Mouse (Mus musculus) intestine, embryonic 16.5 days (tissue): ENCODE data around the gene Oaz1. TPM values are rescaled to one million over a fixed set of nuclear protein-coding genes. Genes with fewer than 3 reads are reported as not detected.
A peak's percentile ranks its signal among the peaks of the same experiment; 100 is the strongest.

Source experiments
- ATAC-seq: fragments of 200-750 bp; cut with Nextera tagmentation; 2 replicates; pipeline ENCODE4 v1.8.0; 2017; ENCODE audit warnings: moderate TSS enrichment, moderate library complexity
- H3K27ac ChIP-seq: fragments of 300-500 bp; sonication (generic); 2 replicates; pipeline ENCODE4 v1.5.1; 2014; ENCODE audit warnings: mild to moderate bottlenecking, low read length
- H3K27me3 ChIP-seq: fragments of 300-500 bp; sonication (generic); replicated peaks from 2 replicates; pipeline ENCODE4 v1.6.1; 2014; ENCODE audit warnings: low read length, control low read depth, mixed read lengths; ENCODE audit not compliant: control insufficient read depth, insufficient read depth
- H3K36me3 ChIP-seq: fragments of 300-500 bp; sonication (generic); 2 replicates; pipeline ENCODE4 v1.6.1; 2014; ENCODE audit warnings: low read length, control low read depth; ENCODE audit not compliant: control insufficient read depth, insufficient read depth
- H3K4me1 ChIP-seq: fragments of 300-500 bp; sonication (generic); 2 replicates; pipeline ENCODE4 v1.6.1; 2014; ENCODE audit warnings: low read length, control low read depth, mixed read lengths; ENCODE audit not compliant: control insufficient read depth, insufficient read depth
- H3K4me2 ChIP-seq: fragments of 300-500 bp; sonication (generic); 2 replicates; pipeline ENCODE4 v1.6.1; 2014; ENCODE audit warnings: low read depth, low read length, control low read depth
- H3K4me3 ChIP-seq: fragments of 300-500 bp; sonication (generic); 2 replicates; pipeline ENCODE4 v1.5.1; 2014; ENCODE audit warnings: mild to moderate bottlenecking, low read length
- H3K9ac ChIP-seq: fragments of 300-500 bp; sonication (generic); 2 replicates; pipeline ENCODE4 v1.6.1; 2014; ENCODE audit warnings: low read depth, low read length
- H3K9me3 ChIP-seq: fragments of 300-500 bp; sonication (generic); 2 replicates; pipeline ENCODE4 v1.6.1; 2016; ENCODE audit warnings: low read length, control low read depth; ENCODE audit not compliant: control insufficient read depth
- WGBS: fragments of 180-500 bp; shearing (Covaris S2); extraction: QIAGEN DNeasy Blood & Tissue Kit; methylation state at CpG from one replicate; pipeline ENCODE4 v1.1.7; 2014; 5-methylcytosine and 5-hydroxymethylcytosine counted together
- polyA plus RNA-seq: library from polyadenylated mRNA; unstranded; fragments of >200 nt; fragmentation: Nextera tagmentation; extraction: Ambion mirVana; gene quantifications from 2 replicates; pipeline ENCODE4 v1.2.1, GENCODE M21; 2015

The Oaz1 gene
- polyA plus RNA-seq, 1 experiment from 2014 or later: 1,714 TPM

DNA sequence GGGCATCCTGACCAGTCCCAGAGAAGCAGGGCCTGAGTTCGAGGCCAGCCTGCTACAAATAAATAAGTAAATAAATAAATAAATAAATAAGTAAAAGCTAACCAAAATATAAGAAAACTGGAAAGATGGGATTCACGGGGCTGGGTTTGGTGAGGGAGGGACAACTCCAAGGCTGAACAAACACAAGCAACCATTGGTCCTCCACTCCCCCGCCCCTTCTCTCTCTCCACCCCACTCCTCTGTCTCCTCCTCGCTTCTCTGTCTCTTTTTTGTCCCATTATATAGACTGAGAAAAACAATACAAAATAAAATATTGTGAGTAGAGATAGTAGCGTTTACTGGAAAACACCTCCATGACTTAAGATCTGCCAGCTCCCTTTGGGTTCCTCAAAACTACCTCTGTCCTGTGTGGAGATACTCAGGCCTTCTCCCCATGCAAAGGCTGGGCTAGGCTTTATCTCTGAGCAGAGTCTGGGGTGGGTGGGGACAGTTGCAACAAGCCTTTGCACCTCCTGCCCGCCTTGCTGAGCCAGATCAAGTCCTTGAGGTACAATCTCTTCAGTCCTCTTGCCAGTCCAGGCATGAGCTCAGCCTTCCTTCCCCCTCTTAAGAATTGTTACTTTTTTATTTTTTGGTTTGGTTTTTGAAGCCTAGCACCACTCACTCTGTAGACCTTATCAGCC, 7.7 kb upstream of the Oaz1 start:
- Histone ChIP-seq H3K36me3 (no peaks in the 10 kb centered on the region), H3K27ac (no peak overlapping the region), H3K27me3 (no peaks in the 10 kb centered on the region), H3K4me2 (no peak overlapping the region), H3K4me3 (no peak overlapping the region), H3K9ac (no peak overlapping the region), H3K4me1 (no peaks in the 10 kb centered on the region), H3K9me3 (no peaks in the 10 kb centered on the region)
- peak; percentile 85 for ATAC-seq
- 43% methylated on average over 6 of the region's 6 CpGs for WGBS

DNA sequence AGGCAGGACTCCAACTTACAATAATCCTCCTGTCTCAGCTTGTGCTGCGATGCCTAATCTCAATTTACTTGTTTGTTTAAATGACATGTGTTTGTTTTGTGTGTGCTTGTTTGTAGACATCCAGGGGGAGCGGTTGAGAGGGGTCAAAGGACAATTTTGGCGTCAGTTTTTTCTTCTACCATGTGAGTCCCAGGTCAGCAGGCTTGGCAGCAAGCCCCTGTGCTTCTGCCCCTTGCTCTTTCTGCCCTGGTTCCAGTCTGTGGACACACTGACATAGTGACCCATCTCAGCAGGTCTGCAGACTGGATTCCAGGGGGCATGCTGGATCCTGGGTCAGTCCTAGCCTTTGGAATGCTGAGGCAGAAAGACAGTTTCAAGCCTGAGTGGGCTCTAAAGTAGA, 7.0 kb upstream of the Oaz1 start:
- H3K9ac ChIP-seq: no peak overlapping the region
- no peak overlapping the region for H3K27ac ChIP-seq

DNA sequence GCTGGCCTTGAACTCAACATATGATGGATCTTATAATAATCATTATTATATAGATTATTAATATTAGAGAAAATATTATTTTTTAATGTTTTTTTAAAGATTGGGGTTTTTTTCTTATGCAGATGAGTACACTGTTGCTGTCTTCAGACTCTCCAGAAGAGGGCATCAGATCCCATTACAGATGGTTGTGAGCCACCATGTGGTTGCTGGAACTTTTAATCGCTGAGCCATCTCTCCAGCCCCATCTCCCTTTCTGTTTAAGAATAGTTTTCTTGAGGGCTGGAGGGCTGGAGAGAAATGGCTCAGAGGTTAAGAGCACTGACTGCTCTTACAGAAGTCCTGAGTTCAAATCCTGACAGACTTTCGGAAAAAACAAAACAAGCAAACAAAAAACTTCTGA, 4.5 kb upstream of the Oaz1 start:
- H3K9me3 ChIP-seq: no peaks in the 10 kb centered on the region
- no peak for ATAC-seq
- H3K4me3 ChIP-seq: no peak overlapping the region
- H3K36me3 ChIP-seq: no peaks in the 10 kb centered on the region
- no peak overlapping the region for H3K9ac ChIP-seq
- no peaks in the 10 kb centered on the region for H3K4me1 ChIP-seq
- H3K27ac ChIP-seq: no peak overlapping the region
- WGBS: 45% methylated on average over 2 of the region's 2 CpGs
- H3K27me3 ChIP-seq: no peaks in the 10 kb centered on the region
- H3K4me2 ChIP-seq: no peak overlapping the region

More for the DNA sequence above, 7.0 kb upstream of the Oaz1 start:
- ATAC-seq: no peak
- H3K27me3 ChIP-seq: no peaks in the 10 kb centered on the region
- H3K4me3 ChIP-seq: no peak overlapping the region
- no peaks in the 10 kb centered on the region for H3K4me1 ChIP-seq
- no peak overlapping the region for H3K4me2 ChIP-seq
- H3K9me3 ChIP-seq: no peaks in the 10 kb centered on the region
- H3K36me3 ChIP-seq: no peaks in the 10 kb centered on the region
- 27% methylated on average over 3 of the region's 3 CpGs for WGBS

DNA sequence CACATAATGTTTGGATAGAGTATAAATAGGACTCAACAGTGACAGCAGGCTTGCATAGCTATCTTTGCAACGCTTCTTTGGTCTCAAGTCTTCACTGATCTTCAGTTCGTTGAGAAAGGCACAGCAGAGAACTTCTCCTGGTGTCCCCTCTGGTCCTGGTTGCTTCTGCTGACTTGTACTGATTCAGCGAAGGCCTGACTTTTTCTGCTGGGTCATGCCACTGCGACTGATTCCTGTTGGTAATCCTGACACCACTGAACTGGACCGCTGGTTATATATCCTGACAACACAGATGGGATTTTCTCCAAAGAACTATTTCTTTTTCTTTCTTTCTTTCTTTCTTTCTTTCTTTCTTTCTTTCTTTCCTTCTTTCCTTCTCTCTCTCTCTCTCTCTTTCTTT, 3.9 kb upstream of the Oaz1 start:
- Histone ChIP-seq H3K4me2 (no peak overlapping the region), H3K27me3 (no peaks in the 10 kb centered on the region), H3K9ac (no peak overlapping the region), H3K27ac (no peak overlapping the region), H3K9me3 (no peaks in the 10 kb centered on the region), H3K4me3 (no peak overlapping the region), H3K4me1 (no peaks in the 10 kb centered on the region), H3K36me3 (no peaks in the 10 kb centered on the region)
- no peak for ATAC-seq
- 93% methylated on average over 5 of the region's 5 CpGs for WGBS

DNA sequence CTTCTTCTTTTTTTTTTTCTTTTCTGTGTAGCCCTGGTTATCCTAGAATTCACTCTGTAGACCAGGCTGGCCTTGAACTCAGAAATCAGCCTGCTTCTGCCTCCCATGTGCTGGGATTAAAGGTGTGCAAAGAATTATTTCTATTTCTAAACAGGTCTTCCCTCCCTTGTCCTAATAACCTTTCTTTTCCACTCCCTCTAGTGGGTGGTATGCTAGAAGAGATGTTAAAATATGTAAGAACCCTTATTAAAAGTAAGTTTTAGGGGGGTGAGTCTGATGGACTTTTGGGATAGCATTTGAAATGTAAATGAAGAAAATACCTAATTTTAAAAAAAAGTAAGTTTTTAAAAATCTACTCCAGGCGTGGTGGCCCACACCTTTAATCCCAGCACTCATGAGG, 3.1 kb upstream of the Oaz1 start:
- H3K4me2 ChIP-seq: no peak overlapping the region
- WGBS: 73% methylated on average over 1 of the region's 1 CpGs

DNA sequence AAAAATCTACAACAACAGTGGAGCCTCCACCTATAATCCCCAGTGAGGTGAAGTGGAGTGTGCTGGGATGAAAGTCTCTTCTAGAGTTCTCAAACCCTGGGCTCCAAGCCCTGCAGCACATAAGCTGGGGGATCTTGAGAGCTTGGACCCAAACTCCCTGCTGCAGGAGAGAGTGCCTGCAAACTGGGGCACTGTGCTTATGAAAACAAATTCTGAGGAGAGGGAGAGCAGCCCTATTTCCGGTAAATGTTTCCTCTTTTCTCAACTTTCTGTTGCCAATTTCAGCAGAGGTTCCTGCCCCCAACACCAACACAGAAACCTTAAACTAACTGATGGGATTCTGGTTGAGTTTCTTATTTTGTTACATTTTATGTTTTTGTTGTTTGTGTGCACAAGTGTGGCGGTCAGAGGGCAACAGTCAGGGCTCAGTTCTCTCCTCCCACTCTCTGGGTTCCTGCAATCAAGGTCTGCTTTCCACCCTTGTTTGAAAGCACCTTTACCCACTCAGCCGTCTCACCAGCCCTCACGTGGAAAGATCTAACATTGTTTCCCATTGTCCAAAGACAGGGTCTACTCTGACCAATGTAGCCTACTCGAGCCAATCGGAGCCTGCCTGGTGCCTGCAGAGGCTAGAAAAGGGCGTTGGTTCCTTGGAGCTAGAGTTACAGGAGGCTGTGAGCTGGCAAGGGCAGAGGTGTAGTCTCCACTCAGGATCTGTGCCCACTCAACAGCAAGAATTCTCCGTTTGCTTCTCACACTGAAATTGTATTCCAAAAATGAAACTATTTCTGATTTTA, 2.4 kb upstream of the Oaz1 start:
- H3K27ac ChIP-seq: no peak overlapping the region
- no peak overlapping the region for H3K9ac ChIP-seq

More for the DNA sequence above, 3.1 kb upstream of the Oaz1 start:
- H3K4me3 ChIP-seq: no peak overlapping the region
- H3K27ac ChIP-seq: no peak overlapping the region
- no peak overlapping the region for H3K9ac ChIP-seq
- H3K9me3 ChIP-seq: no peaks in the 10 kb centered on the region
- no peaks in the 10 kb centered on the region; the same call in 1 of the 2 replicates for H3K36me3 ChIP-seq
- peaks cover 7% of the 10 kb centered on the region; the same call in 1 of the 2 replicates for H3K4me1 ChIP-seq
- ATAC-seq: no peak
- no peaks in the 10 kb centered on the region for H3K27me3 ChIP-seq

DNA sequence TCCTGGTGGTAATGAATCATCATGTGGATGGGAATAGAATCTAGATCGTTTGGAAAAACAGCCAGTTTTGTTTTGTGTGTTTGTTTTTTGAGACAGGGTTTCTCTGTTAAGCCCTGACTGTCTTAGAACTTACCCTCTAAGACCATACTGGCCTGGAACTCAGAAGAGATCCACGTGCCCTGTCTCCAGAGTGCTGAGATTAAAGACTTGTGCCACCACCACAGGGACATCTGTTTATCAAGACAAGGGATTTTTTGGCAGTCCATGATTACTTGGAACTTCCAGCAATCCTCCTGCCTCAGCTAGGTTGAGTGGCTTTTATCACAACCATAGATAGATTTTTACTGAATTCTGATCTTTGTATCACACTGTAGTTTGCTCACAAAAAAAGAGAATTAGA, 1.6 kb upstream of the Oaz1 start:
- Histone ChIP-seq H3K36me3 (no peaks in the 10 kb centered on the region; the same call in 1 of the 2 replicates), H3K27me3 (no peaks in the 10 kb centered on the region), H3K4me3 (no peak overlapping the region), H3K9ac (no peak overlapping the region), H3K27ac (no peak overlapping the region), H3K4me1 (peaks cover 13% of the 10 kb centered on the region), H3K9me3 (no peaks in the 10 kb centered on the region), H3K4me2 (no peak overlapping the region)
- ATAC-seq: no peak
- WGBS: 63% methylated on average over 2 of the region's 2 CpGs

More for the DNA sequence above, 2.4 kb upstream of the Oaz1 start:
- WGBS: 63% methylated on average over 8 of the region's 8 CpGs
- no peaks in the 10 kb centered on the region for H3K27me3 ChIP-seq
- H3K4me3 ChIP-seq: no peak overlapping the region
- no peak overlapping the region for H3K4me2 ChIP-seq
- no peaks in the 10 kb centered on the region for H3K9me3 ChIP-seq
- H3K36me3 ChIP-seq: no peaks in the 10 kb centered on the region; the same call in 1 of the 2 replicates
- H3K4me1 ChIP-seq: peaks cover 7% of the 10 kb centered on the region
- no peak for ATAC-seq

DNA sequence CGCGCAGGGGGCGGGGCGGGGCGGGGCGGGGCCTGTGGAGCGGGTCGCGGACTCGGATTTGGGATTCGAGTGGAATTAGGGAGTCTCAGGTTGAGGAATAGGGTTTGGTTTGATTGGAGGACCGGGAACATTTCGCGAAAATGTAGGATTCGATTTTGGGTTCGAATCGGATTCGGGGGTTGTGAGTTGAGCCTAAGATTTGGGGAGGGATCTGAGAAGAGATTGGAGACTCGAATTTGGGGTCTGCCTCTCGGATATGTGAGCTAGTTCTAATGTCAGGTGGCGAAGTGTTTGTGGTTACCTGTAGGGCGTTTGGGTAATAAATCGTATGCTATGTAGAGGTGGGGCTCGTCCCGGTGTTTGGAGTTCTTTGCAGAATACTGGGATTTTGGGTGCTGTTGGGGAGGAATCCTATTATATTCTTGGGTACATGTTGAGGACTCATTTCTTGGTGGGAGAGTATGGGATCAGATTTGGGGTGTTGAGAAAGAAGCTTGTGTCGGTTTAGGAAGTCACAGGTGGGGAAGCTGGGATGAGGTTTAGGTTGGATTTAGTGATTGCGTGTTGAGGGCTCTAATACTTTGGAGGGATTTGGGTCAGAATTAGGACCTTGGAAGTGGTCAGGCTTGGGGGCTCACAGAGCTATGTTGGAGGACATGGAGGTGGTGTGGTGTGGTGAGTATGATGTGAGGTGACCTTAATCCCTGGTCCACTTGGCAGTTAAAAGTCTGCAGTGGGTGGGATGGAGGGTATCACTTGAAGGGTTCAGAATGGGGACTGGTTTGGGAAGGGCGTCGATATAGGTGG, 810 bp downstream of the Oaz1 start:
- H3K27me3 ChIP-seq: no peaks in the 10 kb centered on the region
- peak overlapping the region; percentile 93 for H3K4me2 ChIP-seq
- peaks cover 4% of the 10 kb centered on the region; the same call in 1 of the 2 replicates for H3K36me3 ChIP-seq
- H3K9me3 ChIP-seq: no peaks in the 10 kb centered on the region
- peaks cover 26% of the 10 kb centered on the region for H3K4me1 ChIP-seq
- peak overlapping the region; percentile 91 for H3K27ac ChIP-seq
- H3K4me3 ChIP-seq: peak overlapping the region; percentile 73
- no peak for ATAC-seq
- peak overlapping the region; percentile 94 for H3K9ac ChIP-seq
- WGBS: 6% methylated on average over 28 of the region's 29 CpGs

DNA sequence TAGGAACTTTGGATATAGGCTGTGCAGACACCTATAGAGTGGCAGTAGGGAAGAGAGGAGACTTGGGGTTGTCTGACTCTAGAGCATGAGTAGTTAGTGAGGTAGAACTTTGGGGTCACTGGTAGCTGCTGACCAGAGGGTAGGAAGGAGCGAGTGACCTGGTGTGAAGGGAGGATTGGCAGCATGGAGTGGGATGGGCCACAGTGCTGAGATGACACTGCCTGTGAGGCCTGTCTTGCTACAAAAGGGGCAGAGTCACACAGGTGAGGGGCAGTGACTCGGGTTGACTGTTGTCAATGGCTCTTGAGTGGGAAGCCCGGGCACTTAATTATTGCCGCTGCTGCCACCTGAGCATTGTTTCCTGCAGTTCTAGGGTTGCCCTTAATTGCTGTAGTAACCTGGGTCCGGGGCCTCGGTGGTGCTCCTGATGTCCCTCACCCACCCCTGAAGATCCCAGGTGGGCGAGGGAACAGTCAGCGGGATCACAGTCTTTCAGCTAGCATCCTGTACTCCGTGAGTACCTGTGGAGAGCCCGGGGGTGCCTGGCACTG, 1.5 kb downstream of the Oaz1 start:
- H3K36me3 ChIP-seq: peaks cover 4% of the 10 kb centered on the region; the same call in 1 of the 2 replicates
- peak overlapping the region; percentile 73 for H3K4me3 ChIP-seq
- no peaks in the 10 kb centered on the region for H3K9me3 ChIP-seq
- ATAC-seq: no peak
- 66% methylated on average over 10 of the region's 10 CpGs for WGBS
- peak overlapping the region; percentile 94 for H3K9ac ChIP-seq
- peaks cover 26% of the 10 kb centered on the region for H3K4me1 ChIP-seq
- H3K27me3 ChIP-seq: no peaks in the 10 kb centered on the region
- no peak overlapping the region for H3K27ac ChIP-seq
- peak overlapping the region; percentile 93 for H3K4me2 ChIP-seq
